Mouse (Mus musculus): ENCODE measurements around the gene Dapk2. TPM values are rescaled to one million over a fixed set of nuclear protein-coding genes. Genes with fewer than 3 reads are reported as not detected.

Gene Dapk2
- total RNA-seq, 2 experiments from 2014 or later = 1.6 to 2.6 TPM

DNA sequence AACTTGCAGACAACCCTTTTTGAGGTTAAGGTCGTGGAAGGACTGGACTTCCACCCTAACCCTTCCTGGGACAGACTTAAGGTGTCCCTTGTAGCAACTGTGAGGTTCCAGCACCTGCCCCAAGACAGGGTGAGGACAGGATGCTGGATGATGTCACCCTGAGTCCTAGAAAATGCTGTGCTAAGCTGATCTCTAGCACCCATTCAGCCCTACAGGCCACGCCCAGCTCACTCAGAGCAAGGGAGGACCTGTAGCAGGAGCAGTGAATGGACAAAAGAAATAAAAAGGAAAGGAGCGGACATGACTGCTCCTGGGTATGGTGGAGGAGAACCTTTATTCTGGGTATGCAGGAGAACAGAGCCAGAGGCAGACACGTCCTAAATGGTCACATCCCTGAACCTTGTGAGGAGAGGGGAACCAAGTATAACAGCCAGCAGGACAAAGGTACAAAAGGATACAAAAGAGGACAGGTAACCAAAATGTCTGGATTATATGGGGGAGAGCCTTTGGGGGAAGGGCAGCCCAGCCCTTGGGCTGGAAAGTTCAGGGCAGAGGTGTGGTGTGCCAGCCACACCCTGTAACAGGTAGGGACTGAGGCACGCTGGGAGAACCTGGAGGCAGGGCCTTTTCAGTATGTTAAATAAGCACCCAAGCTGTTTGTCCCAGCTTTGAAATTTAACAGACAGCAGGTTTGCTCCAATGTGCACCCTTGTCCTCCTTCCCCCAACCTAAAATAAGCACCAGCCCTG, 67.9 kb downstream of the Dapk2 start:
- ATAC-seq (ENCODE audit: poor library complexity, severe bottlenecking) = no peak

DNA sequence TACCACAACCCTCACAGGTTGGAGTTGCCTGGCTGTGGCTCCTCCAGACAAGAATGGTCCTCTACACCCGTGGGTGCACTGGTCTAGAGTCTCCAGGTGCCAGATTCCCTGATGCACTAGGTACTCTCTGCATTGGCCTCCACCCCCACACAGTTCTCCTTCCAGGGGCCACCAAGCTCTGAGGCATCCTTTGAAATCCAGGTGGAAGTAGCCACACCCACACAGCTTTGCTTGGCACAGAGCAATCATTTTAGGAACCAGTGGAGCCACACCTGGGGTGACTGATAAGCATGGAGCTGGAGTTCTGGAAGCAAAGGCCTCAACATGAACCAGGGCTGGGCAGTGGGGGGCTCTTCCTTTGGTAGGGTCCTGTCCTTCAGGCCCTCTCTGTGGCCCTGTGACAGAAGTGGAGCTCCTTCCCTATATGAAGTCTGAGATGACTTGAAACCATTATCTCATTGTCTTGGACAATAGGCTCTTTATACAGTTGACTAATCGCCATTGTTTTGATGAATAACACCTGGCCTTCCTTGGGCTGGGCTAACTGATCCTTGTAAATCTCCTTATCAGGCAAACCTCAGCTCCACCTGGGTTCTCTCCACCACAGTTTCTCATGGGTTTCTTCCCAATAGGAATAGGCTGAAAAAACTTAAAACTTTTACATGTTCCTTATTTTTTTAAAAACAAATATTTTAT, 70.6 kb downstream of the Dapk2 start:
- ATAC-seq (ENCODE audit: poor library complexity, severe bottlenecking) = no peak

DNA sequence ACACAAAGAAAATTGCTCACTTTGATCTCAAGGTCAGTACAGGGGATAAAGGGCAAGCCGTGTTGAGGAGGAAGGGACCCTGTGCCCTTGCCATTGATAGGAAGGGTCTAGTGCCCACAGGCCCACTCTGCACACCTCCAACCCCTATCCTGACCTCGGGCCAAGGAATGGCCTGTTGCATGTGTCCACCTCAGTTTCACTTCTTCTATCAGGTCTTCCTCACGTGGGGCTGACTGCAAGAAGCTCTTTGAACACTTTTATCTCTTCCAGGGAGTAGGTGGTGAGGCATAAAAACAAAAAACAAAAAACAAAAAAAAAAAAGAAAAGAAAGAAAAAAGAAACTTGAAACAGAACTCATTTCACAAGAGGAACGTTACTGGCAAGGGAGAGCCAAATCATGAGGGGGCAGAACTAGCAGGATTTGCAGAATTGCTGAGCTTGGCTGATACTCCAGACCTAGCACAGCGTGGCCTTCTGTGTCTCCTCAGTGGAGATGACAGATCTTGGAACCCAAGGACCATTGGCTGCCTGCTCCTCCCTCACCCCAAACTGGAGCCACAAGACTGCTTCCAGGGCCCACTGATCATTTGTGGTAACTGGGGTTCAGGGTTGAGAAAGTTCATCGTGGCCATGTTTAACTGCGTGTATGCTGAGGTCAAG, 73.9 kb downstream of the Dapk2 start:
- no peak for ATAC-seq (ENCODE audit: poor library complexity, severe bottlenecking)

DNA sequence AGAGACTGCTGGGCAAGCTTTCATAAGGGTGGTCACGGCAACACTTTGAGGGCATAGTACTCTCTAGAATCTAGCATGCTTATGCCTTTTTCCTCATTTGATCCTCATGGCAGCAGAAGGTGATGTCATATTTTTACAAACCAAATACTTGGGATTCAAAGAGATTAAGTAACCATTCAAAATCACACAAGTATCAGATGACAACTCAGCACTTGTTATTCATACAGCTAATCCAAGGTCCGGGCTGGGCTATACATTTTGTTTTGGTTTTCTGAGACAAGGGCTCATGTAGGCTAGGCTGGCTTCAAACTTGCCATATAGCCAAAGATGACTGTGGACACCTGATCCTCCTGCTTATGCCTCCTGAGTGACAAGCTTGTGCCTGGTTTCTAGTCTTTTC, 78.6 kb downstream of the Dapk2 start:
- no peak for ATAC-seq (ENCODE audit: poor library complexity, severe bottlenecking)

DNA sequence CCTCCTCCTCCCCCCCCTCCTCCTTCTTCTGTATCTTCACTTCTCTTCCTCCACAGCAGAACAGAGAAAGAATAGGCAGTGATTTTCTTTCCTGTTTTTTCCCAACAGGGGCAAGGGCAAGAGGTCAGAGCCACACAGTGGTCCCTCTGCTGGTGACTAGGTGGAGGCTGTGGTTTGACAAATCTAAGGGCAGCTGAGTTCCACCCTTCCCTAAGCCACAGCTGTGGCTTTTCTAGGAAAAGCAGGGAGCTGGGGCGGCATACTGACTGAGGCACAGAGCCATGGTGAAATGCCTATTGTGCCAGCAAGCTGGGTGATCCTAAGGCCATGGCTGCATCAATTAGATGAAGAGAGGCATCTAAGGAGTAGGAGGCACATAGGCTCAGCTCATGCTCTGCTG, 79.7 kb downstream of the Dapk2 start:
- no peak for ATAC-seq (ENCODE audit: poor library complexity, severe bottlenecking)

GRCm38 (mm10) chr9:66239173-66239572, 81.2 kb downstream of the Dapk2 start:
- ATAC-seq (ENCODE audit: poor library complexity, severe bottlenecking) = peak; percentile 73

DNA sequence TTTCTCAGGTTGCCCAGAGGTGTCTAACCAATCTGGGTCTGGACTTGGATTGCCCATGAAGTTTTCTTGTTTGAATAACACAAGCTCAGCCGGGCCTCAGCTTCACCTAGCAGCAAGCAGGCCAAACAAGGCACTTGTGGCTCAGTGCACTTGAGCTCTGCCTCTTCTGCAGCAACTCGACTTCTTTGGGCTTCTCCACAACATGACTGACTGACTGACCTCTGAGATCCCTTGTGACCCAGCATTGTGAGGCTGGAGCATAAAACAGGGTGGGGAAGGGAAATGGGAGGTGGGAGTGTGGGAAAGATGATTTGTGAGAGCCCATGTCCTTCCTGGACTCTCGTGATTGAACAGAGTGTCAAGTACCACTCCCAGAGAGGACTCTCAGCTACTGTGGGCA, 81.7 kb downstream of the Dapk2 start:
- ATAC-seq (ENCODE audit: poor library complexity, severe bottlenecking) = no peak

DNA sequence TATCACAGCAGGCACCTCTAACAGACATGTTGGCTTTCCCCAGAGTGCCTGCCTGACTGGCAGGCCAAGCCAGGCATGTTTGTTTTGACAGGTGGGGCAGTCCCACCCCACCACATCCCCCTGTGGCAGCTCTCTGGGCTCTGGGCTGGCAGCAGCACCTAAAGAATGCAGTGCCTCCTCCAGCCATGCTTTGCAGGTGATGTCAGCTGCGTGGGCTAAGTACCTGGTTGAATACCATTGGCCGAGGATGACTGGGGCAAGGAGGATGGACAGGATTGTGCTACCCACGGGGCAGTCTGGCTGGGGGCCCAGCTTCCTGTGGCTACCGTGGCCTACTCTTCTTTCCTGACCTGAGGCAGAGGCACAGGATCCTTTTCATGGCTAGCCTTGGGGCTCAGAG, 82.5 kb downstream of the Dapk2 start:
- no peak for ATAC-seq (ENCODE audit: poor library complexity, severe bottlenecking)

- ATAC-seq (ENCODE audit: poor library complexity, severe bottlenecking) = peak; percentile 65; the same call in 1 of the 2 replicates
Observed at GRCm38 (mm10) chr9:66240991-66241390, 83.0 kb downstream of the Dapk2 start.

DNA sequence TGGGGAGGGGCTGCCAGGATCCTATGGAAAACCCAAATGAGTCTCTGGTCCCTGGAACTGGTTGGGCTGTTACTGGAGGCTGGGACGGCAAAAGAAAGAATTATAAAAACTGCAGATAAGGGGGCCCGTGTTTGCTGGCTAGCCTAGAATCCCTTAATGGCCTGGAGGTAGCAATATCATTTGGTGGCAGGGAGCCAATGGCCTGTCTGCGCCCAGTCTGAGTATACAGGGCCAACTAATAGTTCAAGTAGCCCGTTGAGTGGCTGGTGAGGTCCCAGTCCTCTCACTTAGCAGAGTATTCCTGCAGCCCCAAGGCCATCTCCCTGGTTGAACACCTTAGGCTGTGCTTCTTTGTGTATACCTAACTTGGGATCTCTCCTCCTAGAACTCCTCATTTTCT, 83.7 kb downstream of the Dapk2 start:
- ATAC-seq (ENCODE audit: poor library complexity, severe bottlenecking) = no peak

GRCm38 (mm10) chr9:66243240-66243639, 85.2 kb downstream of the Dapk2 start:
- ATAC-seq (ENCODE audit: poor library complexity, severe bottlenecking) = no peak

GRCm38 (mm10) chr9:66244079-66244478, 86.1 kb downstream of the Dapk2 start:
- no peak for ATAC-seq (ENCODE audit: poor library complexity, severe bottlenecking)

- ATAC-seq (ENCODE audit: poor library complexity, severe bottlenecking) = no peak
Observed at GRCm38 (mm10) chr9:66245707-66246106, 87.7 kb downstream of the Dapk2 start.

- ATAC-seq (ENCODE audit: poor library complexity, severe bottlenecking) = no peak
Observed at GRCm38 (mm10) chr9:66249281-66249680, 91.3 kb downstream of the Dapk2 start.

DNA sequence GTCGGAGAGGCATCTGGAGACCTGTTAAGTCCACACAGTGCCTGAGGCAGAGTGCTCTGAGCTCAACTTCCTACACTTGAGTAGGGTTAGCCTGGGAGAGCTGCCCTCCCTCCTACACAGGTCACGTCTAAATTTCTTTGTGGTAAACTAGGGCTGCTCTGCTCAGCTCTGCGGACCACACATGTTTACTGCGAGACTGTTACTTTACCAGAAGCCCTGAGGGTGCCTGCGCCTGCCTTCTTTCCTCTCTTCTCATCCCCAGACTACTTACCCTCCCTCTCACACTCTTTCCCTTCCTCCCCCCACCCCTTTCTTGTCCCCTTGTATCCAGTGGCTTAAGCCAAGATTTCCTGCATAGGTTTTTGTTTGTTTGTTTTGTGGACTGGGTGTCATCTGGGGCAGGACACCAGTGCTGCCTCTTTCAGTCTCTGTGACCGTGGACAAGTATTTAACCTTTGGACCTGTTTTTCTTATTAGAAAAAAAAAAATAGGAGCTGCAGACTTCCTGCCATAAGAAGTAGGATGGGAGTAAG, 93.2 kb downstream of the Dapk2 start:
- ATAC-seq (ENCODE audit: poor library complexity, severe bottlenecking) = no peak

- no peak for ATAC-seq (ENCODE audit: poor library complexity, severe bottlenecking)
Observed at GRCm38 (mm10) chr9:66261741-66262140, 103.7 kb downstream of the Dapk2 start.

DNA sequence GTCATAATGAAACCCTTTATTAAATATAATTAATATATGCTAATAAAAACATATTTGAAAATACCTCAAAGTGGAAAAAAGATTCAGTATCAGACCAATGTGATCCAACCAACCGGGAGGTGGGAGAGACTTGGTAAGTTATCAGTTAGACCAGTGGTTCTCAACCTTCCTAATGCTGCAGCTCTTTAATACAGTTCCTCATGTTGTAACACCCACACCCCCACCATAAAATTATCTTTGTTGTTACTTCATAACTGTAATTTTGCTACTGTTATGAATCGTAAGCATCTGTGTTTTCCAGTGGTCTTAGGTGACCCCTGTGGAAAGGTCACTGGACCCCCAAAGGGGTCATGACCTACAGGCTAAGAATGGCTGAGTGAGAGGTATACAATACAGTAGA, 105.7 kb downstream of the Dapk2 start:
- no peak for ATAC-seq (ENCODE audit: poor library complexity, severe bottlenecking)

GRCm38 (mm10) chr9:66265645-66266044, 107.6 kb downstream of the Dapk2 start:
- no peak for ATAC-seq (ENCODE audit: poor library complexity, severe bottlenecking)

GRCm38 (mm10) chr9:66266237-66267170, 108.5 kb downstream of the Dapk2 start:
- ATAC-seq (ENCODE audit: poor library complexity, severe bottlenecking) = no peak

GRCm38 (mm10) chr9:66268804-66269203, 110.8 kb downstream of the Dapk2 start:
- ATAC-seq (ENCODE audit: poor library complexity, severe bottlenecking) = no peak

GRCm38 (mm10) chr9:66270038-66270437, 112.0 kb downstream of the Dapk2 start:
- ATAC-seq (ENCODE audit: poor library complexity, severe bottlenecking) = no peak

All from megakaryocyte, adult 5-6 weeks (primary cell).